Mouse (Mus musculus): ENCODE data around the gene Stab1. TPM values are rescaled to one million over a fixed set of nuclear protein-coding genes. Genes with fewer than 3 reads are reported as not detected.

The Stab1 gene
- polyA plus RNA-seq, 2 experiments = 18.9 to 19.3 TPM

- no peak overlapping the region for H3K9ac ChIP-seq (replicated peaks)
- no peak overlapping the region for H3K4me2 ChIP-seq (ENCODE audit: low read depth)
- H3K4me1 ChIP-seq (replicated peaks; ENCODE audit: control insufficient read depth in 2 of 2, insufficient read depth in 2 of 2, low read length in 1 of 2) = 0 out of 4 replicates have a peak, but pooled peaks cover 0 to 3% of the 10 kb centered on the region in 2 experiments
- ATAC-seq (ENCODE audit: insufficient read depth) (no peak), DNase-seq (ENCODE audit: low read depth in 3 of 3, low spot score in 3 of 3) (no peak)
- H3K27ac ChIP-seq = no peak overlapping the region
- peaks cover 26% of the 10 kb centered on the region for H3K36me3 ChIP-seq (replicated peaks; ENCODE audit: control insufficient read depth, insufficient read depth, low read depth)
- no peaks in the 10 kb centered on the region for H3K27me3 ChIP-seq (ENCODE audit: control insufficient read depth, insufficient read depth, low read length)
- 81% methylated on average over 4 of the region's 4 CpGs for WGBS (ENCODE audit: insufficient replicate concordance)
- no peaks in the 10 kb centered on the region for H3K9me3 ChIP-seq (ENCODE audit: control insufficient read depth, low read length)
- TF ChIP-seq CTCF (IDR thresholded peaks at IDR 0.05; ENCODE audit: low read depth) = no peak
- no peak overlapping the region for H3K4me3 ChIP-seq (ENCODE audit: insufficient read depth in 1 of 2, low read depth in 2 of 2, low read length in 2 of 2)
Measured at GRCm38 (mm10) chr14:31195521-31195920, 27.1 kb upstream of the Stab1 start.

- WGBS (ENCODE audit: insufficient replicate concordance) = 60% methylated on average over 14 of the region's 14 CpGs
- Histone ChIP-seq H3K9me3 (ENCODE audit: control insufficient read depth, low read length) (no peaks in the 10 kb centered on the region), H3K4me1 (replicated peaks; ENCODE audit: control insufficient read depth in 2 of 2, insufficient read depth in 2 of 2, low read length in 1 of 2) (0 out of 4 replicates have a peak, but pooled peaks cover 0 to under 1% of the 10 kb centered on the region in 2 experiments), H3K9ac (replicated peaks) (no peak overlapping the region), H3K27me3 (ENCODE audit: control insufficient read depth, insufficient read depth, low read length) (no peaks in the 10 kb centered on the region), H3K4me3 (ENCODE audit: insufficient read depth in 1 of 2, low read depth in 2 of 2, low read length in 2 of 2) (no peak overlapping the region), H3K36me3 (replicated peaks; ENCODE audit: control insufficient read depth, insufficient read depth, low read depth) (peaks cover 28% of the 10 kb centered on the region), H3K4me2 (ENCODE audit: low read depth) (no peak overlapping the region), H3K27ac (no peak overlapping the region)
- DNase-seq (ENCODE audit: low read depth in 3 of 3, low spot score in 3 of 3) (no peak), ATAC-seq (ENCODE audit: insufficient read depth) (no peak)
- no peak for TF ChIP-seq EP300 (IDR thresholded peaks at IDR 0.05; ENCODE audit: low read depth)
- TF ChIP-seq CTCF (IDR thresholded peaks at IDR 0.05; ENCODE audit: low read depth) = no peak
Measured at GRCm38 (mm10) chr14:31194891-31195513, 26.6 kb upstream of the Stab1 start.

- Histone ChIP-seq H3K27me3 (ENCODE audit: control insufficient read depth, insufficient read depth, low read length) (no peaks in the 10 kb centered on the region), H3K36me3 (replicated peaks; ENCODE audit: control insufficient read depth, insufficient read depth, low read depth) (peaks cover 33% of the 10 kb centered on the region)
- 57% methylated on average over 2 of the region's 2 CpGs for WGBS (ENCODE audit: insufficient replicate concordance)
Measured at GRCm38 (mm10) chr14:31194441-31194840, 26.0 kb upstream of the Stab1 start.

GRCm38 (mm10) chr14:31193791-31194190 lies 25.4 kb upstream of the Stab1 start:
- Histone ChIP-seq H3K4me2 (ENCODE audit: low read depth) (no peak overlapping the region), H3K4me3 (ENCODE audit: insufficient read depth in 1 of 2, low read depth in 2 of 2, low read length in 2 of 2) (no peak overlapping the region), H3K9ac (replicated peaks) (no peak overlapping the region), H3K27ac (no peak overlapping the region), H3K36me3 (replicated peaks; ENCODE audit: control insufficient read depth, insufficient read depth, low read depth) (peaks cover 40% of the 10 kb centered on the region), H3K27me3 (ENCODE audit: control insufficient read depth, insufficient read depth, low read length) (no peaks in the 10 kb centered on the region), H3K9me3 (ENCODE audit: control insufficient read depth, low read length) (no peaks in the 10 kb centered on the region), H3K4me1 (replicated peaks; ENCODE audit: control insufficient read depth in 2 of 2, insufficient read depth in 2 of 2, low read length in 1 of 2) (no peaks in the 10 kb centered on the region)
- WGBS (ENCODE audit: insufficient replicate concordance) = 72% methylated on average over 7 of the region's 7 CpGs
- ATAC-seq (ENCODE audit: insufficient read depth) (no peak), DNase-seq (ENCODE audit: low read depth in 3 of 3, low spot score in 3 of 3) (no peak)
- TF ChIP-seq CTCF (IDR thresholded peaks at IDR 0.05; ENCODE audit: low read depth) = no peak
- no peak for TF ChIP-seq EP300 (IDR thresholded peaks at IDR 0.05; ENCODE audit: low read depth)

More at GRCm38 (mm10) chr14:31194441-31194840, 26.0 kb upstream of the Stab1 start:
- H3K4me2 ChIP-seq (ENCODE audit: low read depth) = no peak overlapping the region
- DNase-seq (ENCODE audit: low read depth in 3 of 3, low spot score in 3 of 3) (no peak), ATAC-seq (ENCODE audit: insufficient read depth) (no peak)
- H3K4me3 ChIP-seq (ENCODE audit: insufficient read depth in 1 of 2, low read depth in 2 of 2, low read length in 2 of 2) = no peak overlapping the region
- H3K4me1 ChIP-seq (replicated peaks; ENCODE audit: control insufficient read depth in 2 of 2, insufficient read depth in 2 of 2, low read length in 1 of 2) = no peaks in the 10 kb centered on the region
- no peak overlapping the region for H3K27ac ChIP-seq
- TF ChIP-seq CTCF (IDR thresholded peaks at IDR 0.05; ENCODE audit: low read depth) (no peak), EP300 (IDR thresholded peaks at IDR 0.05; ENCODE audit: low read depth) (no peak)
- no peak overlapping the region for H3K9ac ChIP-seq (replicated peaks)
- no peaks in the 10 kb centered on the region for H3K9me3 ChIP-seq (ENCODE audit: control insufficient read depth, low read length)

GRCm38 (mm10) chr14:31191936-31192335 lies 23.5 kb upstream of the Stab1 start:
- no peak for DNase-seq (ENCODE audit: low read depth in 3 of 3, low spot score in 3 of 3)
- no peaks in the 10 kb centered on the region for H3K4me1 ChIP-seq (replicated peaks; ENCODE audit: control insufficient read depth in 2 of 2, insufficient read depth in 2 of 2, low read length in 1 of 2)
- no peak overlapping the region for H3K27ac ChIP-seq
- no peak for ATAC-seq (ENCODE audit: insufficient read depth)
- H3K36me3 ChIP-seq (replicated peaks; ENCODE audit: control insufficient read depth, insufficient read depth, low read depth) = peaks cover 57% of the 10 kb centered on the region
- H3K9me3 ChIP-seq (ENCODE audit: control insufficient read depth, low read length) = no peaks in the 10 kb centered on the region
- 76% methylated on average over 2 of the region's 2 CpGs for WGBS (ENCODE audit: insufficient replicate concordance)
- H3K27me3 ChIP-seq (ENCODE audit: control insufficient read depth, insufficient read depth, low read length) = no peaks in the 10 kb centered on the region
- H3K4me3 ChIP-seq (ENCODE audit: insufficient read depth in 1 of 2, low read depth in 2 of 2, low read length in 2 of 2) = no peak overlapping the region
- no peak for TF ChIP-seq EP300 (IDR thresholded peaks at IDR 0.05; ENCODE audit: low read depth)
- no peak for TF ChIP-seq CTCF (IDR thresholded peaks at IDR 0.05; ENCODE audit: low read depth)
- no peak overlapping the region for H3K4me2 ChIP-seq (ENCODE audit: low read depth)
- H3K9ac ChIP-seq (replicated peaks) = no peak overlapping the region

Data from liver, embryonic 14.5 days (tissue).